Comparison of ENCODE assay signal across 7 mouse cellular contexts in genomic region chr13:32902481-32903015, GRCm38 (mm10). TPM values are rescaled to one million over a fixed set of nuclear protein-coding genes. Genes with fewer than 3 reads are reported as not detected.
A peak's percentile ranks its signal among the peaks of the same experiment; 100 is the strongest.
DNase-seq lines count a peak whose midpoint lies in the region; ATAC-seq and TF ChIP-seq lines count a peak whose summit lies in the region.

No protein-coding gene starts in this region.

- H3K4me1 ChIP-seq in intestine, embryonic 16.5 days (ENCODE audit: control insufficient read depth, insufficient read depth, low read length): no peaks in the 10 kb centered on the region

- intact Hi-C loops in gastrocnemius, adult 2 months (cut with DNase I): loop anchor here (1.0 to 5.0 kb wide), 4 partner anchors 36 to 173 kb away; partner anchors contain the start of genes Serpinb6b and Serpinb9
- intact Hi-C loops in left cerebral cortex, postnatal 10 days (cut with DNase I): loop anchor here (2.0 to 5.0 kb wide), 4 partner anchors 174 to 995 kb away; no protein-coding TSS in a partner anchor

- H3K9ac ChIP-seq in intestine, embryonic 16.5 days (ENCODE audit: low read depth, low read length): no peak overlapping the region

- 14% methylated on average over 4 of the region's 4 CpGs for WGBS in intestine, embryonic 16.5 days

- no peaks in the 10 kb centered on the region for H3K36me3 ChIP-seq in intestine, embryonic 16.5 days (ENCODE audit: control insufficient read depth, insufficient read depth, low read length)

- H3K9me3 ChIP-seq in intestine, embryonic 16.5 days (ENCODE audit: control insufficient read depth, low read length): no peaks in the 10 kb centered on the region

- H3K4me2 ChIP-seq in intestine, embryonic 16.5 days (ENCODE audit: low read depth, low read length): no peak overlapping the region

- no peaks in the 10 kb centered on the region for H3K27me3 ChIP-seq in intestine, embryonic 16.5 days (replicated peaks; ENCODE audit: control insufficient read depth, insufficient read depth, low read length)

- peak; percentile 88 for TF ChIP-seq CTCF in gastrocnemius, adult 2 months (IDR thresholded peaks at IDR 0.05)

- no peak overlapping the region for H3K4me3 ChIP-seq in gastrocnemius, adult 2 months
- no peak overlapping the region for H3K4me3 ChIP-seq in intestine, embryonic 16.5 days (ENCODE audit: low read length)

- peak; percentile 35; the same call in 1 of the 2 replicates for ATAC-seq in intestine, embryonic 16.5 days

- no peak overlapping the region for H3K27ac ChIP-seq in gastrocnemius, adult 2 months
- no peak overlapping the region for H3K27ac ChIP-seq in intestine, embryonic 16.5 days (ENCODE audit: low read length)

- peak; percentile 65 to 88 for DNase-seq in adrenal gland, adult (ENCODE audit: inconsistent age in 2 of 2, low spot score in 1 of 2)
- peak; percentile 36 to 45 for DNase-seq in cerebellum, postnatal 36 days
- peak; percentile 74 for DNase-seq in gastrocnemius, adult 2 months
- DNase-seq in left cerebral cortex, postnatal 10 days (ENCODE audit: extremely low spot score in 1 of 2, low spot score in 2 of 2): peak; percentile 63 to 77
- peak; percentile 83 for DNase-seq in mesoderm, embryonic 11.5 days (ENCODE audit: low read depth, low spot score)
- DNase-seq in right cerebral cortex, postnatal 25 days: peak; percentile 45

RNA-seq across cellular contexts. Expression of gene Serpinb1c, which starts 4.5 kb away (rescaled TPM):
- 1 to 10 TPM; 1.6 to 2.3 TPM for total RNA-seq in gastrocnemius, adult 2 months (2021)
- 0.09 TPM in 1 of 2 replicates, not detected in the other for polyA plus RNA-seq in intestine, embryonic 16.5 days (2015; fragmentation: Nextera tagmentation; extraction: Ambion mirVana)
- not detected for total RNA-seq in left cerebral cortex, postnatal 10 days (2021)

RNA-seq across cellular contexts. Expression of gene Serpinb1a, which starts 51.6 kb away (rescaled TPM):
- 1 to 10 TPM; 3.7 to 4.0 TPM for total RNA-seq in gastrocnemius, adult 2 months (2021)
- polyA plus RNA-seq in intestine, embryonic 16.5 days (2015; fragmentation: Nextera tagmentation; extraction: Ambion mirVana): 238 and 273 TPM in 2 replicates
- total RNA-seq in left cerebral cortex, postnatal 10 days (2021): 1 to 10 TPM; 1.5 to 2.3 TPM
